Mouse (Mus musculus) frontal cortex, adult 2 months (tissue): ENCODE measurements around the gene Rundc1. TPM values are rescaled to one million over a fixed set of nuclear protein-coding genes. Genes with fewer than 3 reads are reported as not detected.

ENCODE experiments used
- polyA plus RNA-seq: library from polyadenylated mRNA; depleted of rRNA; stranded (reverse); fragments of >200 nt; gene quantifications from 2 replicates; pipeline ENCODE4 v1.2.3, GENCODE M21; 2012; rRNA removed

Rundc1 gene
- polyA plus RNA-seq, 1 experiment = 33.7 TPM

Other genes with a start within 250 kb of the Rundc1 start
- gene Ccr10, start 249.6 kb upstream of the Rundc1 start, polyA plus RNA-seq = 0.36 and 0.42 TPM in 2 replicates
- 44.8 and 50.3 TPM in 2 replicates for gene Ezh1, start 198.6 kb upstream of the Rundc1 start, polyA plus RNA-seq
- 65.6 and 82.1 TPM in 2 replicates for gene Ramp2, start 179.1 kb upstream of the Rundc1 start, polyA plus RNA-seq
- gene Vps25, start 171.4 kb upstream of the Rundc1 start, polyA plus RNA-seq = 63.8 TPM in 2 replicates
- 10.8 and 12.5 TPM in 2 replicates for gene Wnk4, start 164.5 kb upstream of the Rundc1 start, polyA plus RNA-seq
- gene Cntd1, start 146.1 kb upstream of the Rundc1 start, polyA plus RNA-seq = 0.71 and 0.84 TPM in 2 replicates
- gene Coa3, start 146.0 kb upstream of the Rundc1 start, polyA plus RNA-seq = 147 and 151 TPM in 2 replicates
- gene Becn1, start 122.8 kb upstream of the Rundc1 start, polyA plus RNA-seq = 177 and 195 TPM in 2 replicates
- 101 and 108 TPM in 2 replicates for gene Psme3, start 108.9 kb upstream of the Rundc1 start, polyA plus RNA-seq
- gene Aoc2, start 100.0 kb upstream of the Rundc1 start, polyA plus RNA-seq = 4.5 and 5.1 TPM in 2 replicates
- gene Aoc3, start 94.5 kb upstream of the Rundc1 start, polyA plus RNA-seq = 0.71 and 0.88 TPM in 2 replicates
- gene G6pc, start 57.5 kb upstream of the Rundc1 start, polyA plus RNA-seq = not detected in 2 replicates
- gene Aarsd1, start 7.5 kb upstream of the Rundc1 start, polyA plus RNA-seq = 49.2 and 53.5 TPM in 2 replicates
- gene Gm27029, start 289 bp upstream of the Rundc1 start, polyA plus RNA-seq = 3.6 and 4.1 TPM in 2 replicates
- 4.1 and 6.6 TPM in 2 replicates for gene Ptges3l, start 248 bp downstream of the Rundc1 start, polyA plus RNA-seq
- 480 and 588 TPM in 2 replicates for gene Rpl27, start 17.2 kb downstream of the Rundc1 start, polyA plus RNA-seq
- 9.0 and 9.1 TPM in 2 replicates for gene Ifi35, start 23.3 kb downstream of the Rundc1 start, polyA plus RNA-seq
- 155 and 173 TPM in 2 replicates for gene Rnd2, start 39.9 kb downstream of the Rundc1 start, polyA plus RNA-seq
- 41.3 and 41.4 TPM in 2 replicates for gene Vat1, start 41.1 kb downstream of the Rundc1 start, polyA plus RNA-seq
- 0.99 and 1.0 TPM in 2 replicates for gene Brca1, start 126.9 kb downstream of the Rundc1 start, polyA plus RNA-seq
- 114 and 124 TPM in 2 replicates for gene Nbr1, start 127.1 kb downstream of the Rundc1 start, polyA plus RNA-seq
- gene Tmem106a, start 157.2 kb downstream of the Rundc1 start, polyA plus RNA-seq = 4.2 and 4.8 TPM in 2 replicates
- not detected in 2 replicates for gene Gm11634, start 174.2 kb downstream of the Rundc1 start, polyA plus RNA-seq
- 9.4 and 11.9 TPM in 2 replicates for gene Rdm1, start 202.1 kb downstream of the Rundc1 start, polyA plus RNA-seq
- gene Arl4d, start 240.5 kb downstream of the Rundc1 start, polyA plus RNA-seq = 26.6 and 38.8 TPM in 2 replicates